Mouse (Mus musculus): Measurements from ENCODE around the gene Ablim1.

The Ablim1 gene

DNA sequence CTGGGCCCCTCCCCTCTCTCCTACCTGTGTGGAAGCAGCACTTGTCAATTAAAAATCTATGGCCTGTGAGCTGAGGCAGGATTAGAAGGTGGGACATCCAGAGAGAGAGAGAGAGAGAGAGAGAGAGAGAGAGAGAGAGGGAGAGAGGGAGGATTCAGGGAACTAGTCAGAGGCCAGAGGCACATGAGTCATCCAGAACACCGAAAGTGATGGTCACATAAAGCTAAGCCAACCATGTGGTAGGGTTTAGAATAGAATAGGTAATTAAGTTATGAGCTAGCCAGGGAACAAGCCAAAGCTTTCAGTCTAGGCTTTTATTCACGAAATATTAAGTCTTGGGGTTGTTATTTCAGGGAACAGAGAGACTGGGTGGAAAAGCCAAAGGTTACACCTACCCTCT is 10.1 kb downstream of the Ablim1 start:
- DNase-seq (ENCODE audit: low read depth, low spot score), result no peak

DNA sequence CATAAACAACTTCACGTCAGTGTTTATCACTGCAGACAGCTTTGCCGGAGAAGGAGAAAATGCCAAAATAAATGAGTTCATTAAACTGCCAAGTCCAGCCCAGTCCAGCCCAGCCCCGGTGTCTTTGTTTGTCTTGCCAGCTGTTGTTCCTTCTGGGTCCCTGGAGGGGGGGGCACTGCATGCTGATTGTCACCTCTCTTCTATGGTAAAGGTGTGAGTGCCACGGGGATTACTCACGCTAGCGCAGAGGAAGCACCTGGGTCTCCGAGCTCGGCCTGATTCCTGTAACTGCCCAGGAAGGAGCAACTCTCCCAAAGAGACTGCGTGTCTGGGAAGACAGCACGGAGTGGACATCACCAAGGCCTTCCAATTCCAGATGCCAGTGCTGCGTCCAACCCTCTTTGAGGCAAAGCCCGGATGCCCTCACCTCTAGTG is 12.7 kb downstream of the Ablim1 start:
- DNase-seq (ENCODE audit: low read depth, low spot score), result no peak

DNA sequence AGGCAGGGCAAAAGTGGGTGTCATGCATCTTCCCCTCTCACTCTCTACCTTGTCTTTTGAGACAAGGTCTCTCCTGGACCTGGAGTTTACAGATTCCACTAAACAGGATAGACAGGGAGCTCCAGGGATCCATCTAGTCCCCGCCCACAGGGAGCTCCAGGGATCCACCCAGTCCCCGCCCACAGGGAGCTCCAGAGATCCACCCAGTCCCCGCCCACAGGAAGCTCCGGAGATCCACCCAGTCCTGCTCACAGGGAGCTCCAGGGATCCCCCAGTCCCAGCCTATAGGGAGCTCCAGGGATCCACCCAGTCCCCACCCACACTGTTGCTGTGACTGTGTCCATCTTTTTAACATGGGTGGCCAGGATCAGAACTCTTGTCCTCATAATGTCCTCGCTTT is 16.7 kb downstream of the Ablim1 start:
- no peak for DNase-seq (ENCODE audit: low read depth, low spot score)

DNA sequence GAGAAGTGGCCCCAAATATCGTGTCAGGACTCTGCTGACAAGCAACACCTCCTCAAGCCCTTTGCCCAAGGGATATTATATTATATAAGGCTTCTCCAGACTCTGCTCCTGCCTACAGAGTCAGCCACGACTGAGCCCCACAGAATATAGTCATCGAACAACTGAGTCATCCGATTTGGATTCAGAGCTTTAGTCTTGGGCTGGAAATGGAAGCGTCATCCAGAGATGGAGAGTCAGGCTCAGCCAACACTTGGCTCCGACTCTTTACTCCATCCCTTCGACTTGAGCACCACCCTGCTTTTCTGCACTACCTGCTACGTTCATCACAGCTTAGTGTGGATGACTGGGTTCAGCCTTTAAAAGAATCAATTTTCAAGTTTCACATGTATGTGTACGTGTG is 17.3 kb downstream of the Ablim1 start:
- no peak for DNase-seq (ENCODE audit: low read depth, low spot score)

DNA sequence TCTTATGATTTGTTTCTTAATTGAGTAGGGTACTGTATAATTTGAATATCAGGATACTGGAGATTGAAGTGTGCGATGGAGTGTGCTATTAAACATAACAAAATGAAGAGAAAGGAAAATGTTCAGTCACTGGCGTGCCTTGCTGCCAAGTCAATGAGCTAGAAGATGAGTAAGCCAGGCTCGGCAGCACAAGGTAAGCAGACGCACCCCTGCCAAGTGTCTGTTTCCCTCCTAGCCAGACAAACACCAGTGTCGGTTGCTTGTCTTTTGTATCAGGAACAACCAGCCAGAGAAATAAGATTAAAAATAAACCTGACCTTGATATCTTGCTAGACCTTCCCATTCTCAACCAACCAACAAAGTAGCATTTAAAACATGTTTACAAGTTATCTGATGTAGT is 18.2 kb downstream of the Ablim1 start:
- DNase-seq (ENCODE audit: low read depth, low spot score), result no peak

DNA sequence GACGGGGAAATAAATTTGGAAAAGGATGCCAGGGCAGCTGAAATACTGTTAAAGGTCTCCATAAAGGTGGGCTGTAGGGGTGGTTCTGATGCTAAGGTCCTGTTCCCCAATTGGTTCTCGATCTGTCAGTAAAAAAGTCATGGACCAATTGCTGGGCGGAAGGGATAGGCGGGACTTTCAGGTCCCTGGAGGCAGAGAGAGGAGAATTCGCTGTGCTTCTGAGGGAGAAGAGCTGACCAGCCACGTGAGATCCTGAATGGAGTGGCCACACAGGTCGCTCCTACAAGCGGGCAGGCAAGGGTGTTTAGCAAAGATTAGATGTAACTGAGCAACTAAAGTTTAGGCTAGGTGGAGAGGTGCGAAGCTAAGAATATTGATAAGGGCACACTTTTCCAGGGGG is 19.2 kb downstream of the Ablim1 start:
- DNase-seq (ENCODE audit: low read depth, low spot score), result no peak

DNA sequence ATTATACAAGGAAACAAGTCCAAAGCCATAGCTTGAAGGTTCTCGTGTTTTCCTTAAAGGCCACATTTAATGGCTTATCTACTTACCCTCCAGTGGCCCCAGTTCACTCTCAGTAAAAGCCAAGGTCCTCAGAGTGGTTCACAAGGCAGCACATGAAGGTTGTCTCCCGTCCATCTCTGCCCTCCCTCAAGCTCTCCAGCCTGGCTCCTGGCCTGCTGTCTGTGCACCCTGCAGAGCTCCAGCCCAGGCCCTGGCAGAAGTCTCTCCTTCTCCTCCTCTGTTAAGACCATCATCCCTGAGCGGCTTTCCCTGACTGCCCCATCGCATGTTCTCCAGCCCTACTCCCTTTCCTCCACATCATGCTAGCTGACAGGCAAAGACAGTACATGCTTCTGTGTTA is 20.4 kb downstream of the Ablim1 start:
- DNase-seq (ENCODE audit: low read depth, low spot score), result no peak

DNA sequence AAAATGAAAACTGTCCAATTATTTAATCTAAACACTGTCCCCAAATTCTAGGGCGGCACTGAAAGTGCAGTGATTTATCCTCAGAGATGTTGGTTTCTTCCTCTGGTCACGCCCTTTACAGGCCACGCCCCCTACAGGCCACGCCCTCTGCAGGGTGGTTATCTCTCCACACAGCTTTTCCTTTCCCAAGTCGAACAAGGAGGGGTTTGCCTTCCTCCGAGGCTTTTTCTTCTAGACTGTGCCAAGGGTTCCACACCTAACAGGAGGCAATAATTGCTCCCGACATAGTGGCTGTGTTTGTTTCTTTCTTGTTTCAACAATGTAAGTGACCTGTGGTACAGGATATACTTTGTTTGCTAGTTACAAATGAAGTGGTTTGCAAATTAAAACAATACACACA is 21.0 kb downstream of the Ablim1 start:
- peak; percentile 36 for DNase-seq (ENCODE audit: low read depth, low spot score)

DNA sequence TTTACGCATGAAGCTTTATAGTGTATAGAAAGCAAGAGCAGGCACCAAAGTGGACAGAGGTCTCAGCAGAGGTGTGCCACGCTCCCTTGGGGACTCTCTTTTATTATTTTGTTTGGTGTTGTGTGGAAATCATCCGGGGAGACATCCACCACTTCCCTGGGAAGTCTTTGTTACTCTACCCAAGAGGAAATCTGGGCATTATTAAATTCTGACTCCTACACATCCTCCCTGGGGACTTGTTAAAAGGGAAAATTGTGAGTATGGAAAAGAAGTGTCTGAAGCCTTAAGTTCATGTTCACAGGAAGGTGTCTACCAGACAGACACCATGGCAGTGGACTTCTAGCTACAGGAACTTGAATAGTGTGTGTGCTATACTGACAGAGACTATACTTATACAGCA is 31.4 kb downstream of the Ablim1 start:
- DNase-seq (ENCODE audit: low read depth, low spot score), result no peak

DNA sequence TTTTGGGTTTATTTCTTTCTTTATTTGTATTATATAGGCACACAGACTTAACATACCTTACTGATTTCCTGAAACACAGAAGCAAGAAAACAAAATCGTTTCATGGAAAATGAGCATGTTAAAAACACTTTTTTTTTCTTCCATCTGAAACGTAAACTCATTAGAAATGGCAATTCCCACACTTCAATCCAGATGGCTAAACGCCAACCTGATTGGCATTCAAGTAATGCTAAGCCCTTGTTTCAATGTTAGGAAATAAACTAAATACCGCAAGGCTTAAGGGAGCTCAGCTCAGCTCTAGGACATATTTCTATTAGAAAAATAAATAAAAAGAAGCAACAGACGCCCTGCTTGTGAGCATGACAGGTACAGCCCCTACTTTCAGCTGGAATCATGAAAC is 32.1 kb downstream of the Ablim1 start:
- no peak for DNase-seq (ENCODE audit: low read depth, low spot score)

DNA sequence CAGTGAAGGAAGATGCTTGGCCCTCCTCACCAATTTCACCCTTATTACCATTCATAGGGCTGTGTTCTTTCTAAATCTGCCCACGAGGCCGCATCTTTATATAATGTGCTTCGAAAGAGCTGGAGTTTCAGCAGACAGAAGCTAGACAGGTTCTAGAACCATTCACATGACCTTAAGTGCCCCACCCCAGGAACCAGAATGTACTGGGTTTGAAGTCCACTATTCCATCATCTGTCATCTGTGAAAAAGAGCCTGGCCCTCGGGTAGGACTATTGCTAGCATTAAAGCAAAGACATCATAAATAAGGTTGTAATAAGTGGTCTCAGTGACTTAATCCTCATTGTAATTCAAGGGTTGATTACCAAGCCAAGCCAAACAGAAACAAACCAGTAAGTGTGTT is 35.1 kb downstream of the Ablim1 start:
- no peak for DNase-seq (ENCODE audit: low read depth, low spot score)

DNA sequence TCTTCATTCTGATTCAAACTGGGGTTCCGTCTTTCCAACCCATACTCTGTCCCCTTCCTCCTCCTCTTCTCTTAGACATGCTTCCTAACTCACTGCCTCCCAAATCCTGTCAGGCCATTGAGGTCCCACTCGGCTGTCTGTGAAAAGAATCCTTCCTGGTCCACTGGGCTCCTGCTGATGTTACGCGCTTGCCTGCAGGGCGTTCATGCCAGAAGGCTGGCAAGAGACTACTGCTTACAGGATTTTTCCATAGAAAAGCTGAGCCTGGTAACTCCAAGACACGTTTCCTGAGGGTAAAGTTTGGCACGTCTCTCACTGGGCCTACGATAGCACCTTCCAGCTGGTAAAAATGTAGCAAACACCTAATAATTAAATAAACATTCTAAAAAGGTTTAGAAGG is 36.5 kb downstream of the Ablim1 start:
- no peak for DNase-seq (ENCODE audit: low read depth, low spot score)

DNA sequence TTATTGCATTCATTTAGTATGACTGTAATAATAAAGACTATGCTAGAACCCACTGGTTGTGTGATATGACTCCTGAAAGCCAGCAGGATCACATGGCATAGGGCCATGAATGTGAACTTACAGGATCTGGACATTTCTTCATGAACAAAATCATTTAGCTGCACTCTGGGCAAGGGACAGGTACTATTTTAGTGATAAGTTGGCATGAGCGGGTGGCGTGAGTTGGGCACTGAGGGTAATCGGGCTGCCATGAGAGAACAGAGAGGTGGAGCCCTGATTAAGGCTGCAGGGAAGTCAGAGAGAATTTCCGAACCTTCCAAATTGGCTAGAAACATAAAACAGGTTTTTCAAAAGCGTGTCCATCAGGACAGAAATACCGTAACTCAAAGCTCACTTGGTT is 37.7 kb downstream of the Ablim1 start:
- DNase-seq (ENCODE audit: low read depth, low spot score), result no peak

DNA sequence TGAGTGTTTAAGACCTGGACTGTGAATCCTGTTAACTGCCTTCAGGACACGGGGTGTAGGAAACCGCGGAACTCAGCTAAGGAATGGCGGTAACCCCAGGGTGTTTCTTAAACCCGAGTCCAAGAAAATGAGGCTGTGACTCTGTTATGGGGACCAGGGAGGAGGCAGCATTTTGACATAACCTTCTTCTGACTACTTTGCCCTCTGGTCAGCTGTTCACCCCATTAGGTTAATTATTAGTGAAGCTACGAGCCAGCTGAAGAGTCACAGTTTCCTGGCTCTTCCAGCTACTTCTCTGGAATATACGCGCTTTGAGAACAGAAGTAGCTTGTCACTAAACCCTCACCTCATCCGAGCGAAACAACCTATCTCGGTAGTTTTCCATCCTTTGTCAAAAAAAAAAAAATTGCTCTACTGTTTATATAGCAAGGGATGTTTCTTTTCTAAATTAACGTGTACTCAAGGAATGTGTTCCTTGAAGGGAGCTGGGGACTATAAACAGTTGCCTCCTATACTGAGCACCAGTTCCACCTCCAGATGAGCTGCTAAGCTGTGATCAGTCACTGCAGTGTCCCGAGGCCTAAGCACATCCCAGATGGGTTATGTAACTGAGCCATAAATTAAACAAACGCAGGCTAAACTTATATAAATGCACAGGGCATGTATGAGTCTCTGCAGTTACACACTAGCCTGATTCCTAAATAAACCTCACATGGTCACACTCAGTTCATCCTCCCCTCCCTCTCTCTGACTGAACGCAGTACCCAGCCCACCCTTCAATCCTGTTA is 39.4 kb downstream of the Ablim1 start:
- DNase-seq (ENCODE audit: low read depth, low spot score), result no peak

DNA sequence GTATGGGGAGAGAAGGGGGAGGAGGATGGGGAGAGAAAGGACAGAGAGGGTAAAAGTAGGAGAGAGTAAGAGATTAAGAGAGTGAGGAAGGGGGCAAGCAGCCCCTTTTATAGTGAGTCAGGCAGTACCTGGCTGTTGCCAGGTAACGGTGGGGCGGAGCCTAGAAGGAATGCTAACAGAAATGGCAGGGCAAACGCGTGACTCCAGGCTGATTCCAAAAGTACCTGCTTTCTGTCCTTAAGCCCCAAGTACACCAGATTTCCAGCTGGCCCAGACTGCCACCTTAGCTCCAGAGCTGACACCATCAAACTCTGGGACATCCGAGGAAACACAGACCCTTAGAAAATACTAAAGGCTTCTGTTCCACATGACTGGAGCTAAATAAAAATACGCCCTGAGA is 40.0 kb downstream of the Ablim1 start:
- DNase-seq (ENCODE audit: low read depth, low spot score), result no peak

DNA sequence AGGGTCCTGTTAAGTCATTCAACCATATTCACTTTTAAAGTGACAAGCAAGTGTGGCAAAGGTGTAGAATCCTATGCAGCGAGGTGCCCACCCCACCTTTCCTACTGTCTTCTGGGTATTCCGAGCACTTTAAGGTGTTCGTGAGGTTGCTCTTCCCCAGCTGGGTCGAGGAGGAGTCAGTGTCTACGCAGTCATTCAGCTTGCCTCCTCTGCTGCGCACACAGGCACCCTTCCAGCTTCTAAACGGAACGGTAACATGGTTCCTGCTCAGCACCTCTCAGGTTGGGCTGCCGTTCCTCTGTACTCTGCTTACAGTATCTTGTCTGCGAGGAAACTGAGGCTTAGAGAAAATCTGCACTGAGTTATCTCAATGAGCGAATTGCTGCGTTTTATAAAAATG is 40.4 kb downstream of the Ablim1 start:
- DNase-seq (ENCODE audit: low read depth, low spot score), result no peak

DNA sequence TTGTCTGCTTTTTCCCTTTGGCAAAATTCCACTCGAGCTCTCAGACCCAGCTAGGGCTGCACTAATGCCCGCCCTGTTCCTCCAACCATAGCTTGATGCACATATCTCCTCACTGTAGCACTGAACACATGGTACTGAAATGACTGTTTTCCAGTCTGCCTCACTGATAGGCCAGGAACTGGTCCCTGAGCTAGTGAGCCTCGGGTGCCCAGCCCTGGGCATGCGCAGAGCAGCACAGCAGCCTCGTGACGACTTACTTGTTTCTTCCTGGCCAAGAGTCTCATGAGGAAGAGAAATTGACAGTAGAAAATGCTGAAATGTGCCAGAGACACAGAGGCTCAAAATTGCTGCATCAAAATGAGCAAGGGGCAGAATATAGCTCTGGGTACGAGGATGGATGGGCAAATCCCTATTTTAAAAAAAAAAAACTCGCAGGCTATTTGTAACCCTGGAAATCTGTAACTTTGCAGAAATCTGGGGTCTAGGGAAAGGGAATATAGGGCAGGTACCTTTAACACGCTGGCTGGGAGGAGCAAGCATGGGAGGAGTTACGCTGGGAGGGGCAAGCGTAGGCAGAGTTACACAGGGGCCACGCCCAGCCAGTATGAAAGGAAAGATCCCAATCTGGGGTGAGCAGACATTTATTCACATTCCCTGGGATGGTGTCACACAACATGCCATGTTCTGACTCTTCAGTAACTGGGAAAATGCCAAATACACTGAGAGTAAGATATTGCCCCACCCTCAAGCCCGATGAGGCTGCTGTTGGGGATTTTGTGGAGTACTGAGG is 41.7 kb downstream of the Ablim1 start:
- peak; percentile 83 for DNase-seq (ENCODE audit: low read depth, low spot score)

DNA sequence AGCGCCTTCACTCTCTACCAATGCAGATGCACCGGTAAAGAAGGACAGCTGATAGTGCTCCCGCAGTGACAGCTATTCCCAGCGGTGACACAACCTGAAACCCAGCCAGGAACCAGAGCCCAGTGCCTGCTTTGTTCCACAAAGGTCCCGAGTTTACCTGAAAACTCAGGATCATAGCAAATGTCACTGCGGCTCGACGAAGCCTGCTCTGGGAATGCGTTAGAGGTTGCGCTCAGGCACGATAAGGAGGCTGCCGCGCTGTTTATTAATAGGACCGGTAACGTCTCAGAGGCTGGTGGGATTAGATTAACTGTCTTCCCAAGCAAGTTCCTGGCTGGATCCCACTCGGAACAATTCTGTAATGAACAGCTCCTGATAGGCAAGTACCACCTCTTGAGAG is 43.0 kb downstream of the Ablim1 start:
- DNase-seq (ENCODE audit: low read depth, low spot score), result no peak

DNA sequence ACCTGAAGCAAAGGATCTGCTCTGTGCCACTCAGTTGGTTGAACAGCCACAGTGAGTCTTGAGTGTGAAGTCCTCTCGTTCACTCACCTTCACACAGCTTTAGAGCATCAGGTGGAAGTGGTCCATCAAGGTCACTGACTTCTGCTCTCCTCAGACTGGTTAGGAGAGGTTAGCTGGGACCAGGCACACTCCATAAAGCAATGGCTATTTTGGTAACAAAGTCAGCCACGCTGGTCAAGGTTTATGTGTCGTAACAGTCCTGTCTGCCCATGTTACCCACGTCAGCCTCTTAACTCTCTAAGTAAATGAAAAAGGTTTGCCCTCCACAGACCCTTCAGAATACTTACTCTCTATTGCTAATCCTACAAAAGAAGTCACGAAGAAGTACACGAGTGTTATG is 44.0 kb downstream of the Ablim1 start:
- no peak for DNase-seq (ENCODE audit: low read depth, low spot score)

DNA sequence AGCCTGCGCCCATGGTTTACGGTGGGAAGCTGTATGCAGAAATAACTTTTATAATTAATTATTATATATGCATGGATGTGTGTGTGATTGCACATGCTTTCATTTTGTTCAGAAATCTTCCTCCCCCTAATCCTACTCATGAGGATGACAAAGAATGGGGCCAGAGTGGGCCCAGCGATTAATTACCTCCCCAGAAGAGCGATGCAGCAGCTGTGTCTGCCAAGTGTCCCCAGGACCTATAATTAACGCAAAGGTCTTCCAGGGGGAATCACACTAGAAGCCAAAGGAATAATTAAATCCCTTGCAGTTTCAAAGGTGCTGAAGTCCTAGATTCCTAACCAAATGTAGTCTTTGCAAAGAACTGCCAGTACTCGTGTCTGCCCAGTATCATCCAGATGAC is 44.9 kb downstream of the Ablim1 start:
- no peak for DNase-seq (ENCODE audit: low read depth, low spot score)

DNA sequence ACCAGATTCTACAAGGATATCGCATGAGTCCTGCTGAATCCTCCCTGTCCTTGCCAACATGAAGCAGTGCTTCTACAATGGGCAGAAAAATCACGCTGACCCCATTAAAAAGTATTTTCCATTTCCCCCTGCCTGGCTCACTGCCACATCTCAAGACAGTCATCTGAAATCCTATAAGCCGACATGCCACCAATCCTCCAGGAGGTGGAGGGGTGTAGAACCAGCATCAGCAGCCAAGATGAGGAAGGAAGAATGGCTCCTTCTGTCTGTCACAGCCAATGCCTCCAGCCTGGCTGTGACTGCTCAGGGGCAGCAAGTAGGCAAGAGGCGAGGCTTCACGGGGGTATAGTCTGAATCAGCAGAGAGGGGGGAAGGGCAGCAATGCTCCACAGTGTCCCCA is 47.2 kb downstream of the Ablim1 start:
- DNase-seq (ENCODE audit: low read depth, low spot score), result no peak

DNA sequence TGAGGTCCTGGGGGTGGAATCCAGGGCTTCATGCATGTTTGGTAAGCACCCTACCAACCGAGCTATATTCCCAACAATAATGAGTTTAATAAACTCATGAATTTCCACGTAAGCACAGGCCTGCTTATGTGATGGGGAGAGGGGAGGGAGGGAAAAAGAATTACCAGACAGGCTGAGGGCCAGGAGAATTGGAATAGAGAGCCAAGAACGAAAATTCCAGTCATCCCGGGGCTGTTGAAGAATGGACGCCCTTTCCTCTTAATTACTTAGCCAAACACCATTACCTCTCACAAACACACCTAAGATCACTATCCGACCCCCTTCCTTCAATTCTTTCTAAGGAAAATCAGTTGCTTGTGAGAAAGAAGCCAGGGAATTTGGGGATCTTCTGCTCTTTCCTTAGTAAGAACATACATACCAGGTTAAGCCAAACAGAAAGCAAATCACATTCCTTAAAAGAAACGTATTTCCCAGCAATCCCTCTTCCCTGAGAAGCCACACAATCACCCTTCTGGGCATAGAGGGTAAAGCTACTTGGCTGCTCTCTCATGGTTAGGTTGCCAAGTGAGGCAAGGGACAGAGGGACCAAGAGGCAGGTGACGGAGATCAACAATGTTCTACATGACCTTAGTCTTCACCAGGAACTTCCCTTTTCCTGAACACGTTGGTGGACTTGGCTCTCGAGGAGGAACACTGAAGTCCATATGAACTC is 48.2 kb downstream of the Ablim1 start:
- DNase-seq (ENCODE audit: low read depth, low spot score), result no peak
